Mouse (Mus musculus) layer of hippocampus, postnatal 25 days (tissue): ENCODE data around the gene Ptpn6. TPM values are rescaled to one million over a fixed set of nuclear protein-coding genes. Genes with fewer than 3 reads are reported as not detected.
A peak's percentile ranks its signal among the peaks of the same experiment; 100 is the strongest.
"Not testable (repeated sequence)": the region's sequence is repeated elsewhere in the genome, so short reads cannot be mapped to it uniquely, and the experiment has no call there.

Source experiments
- DNase-seq, 2 experiments: peaks; one replicate each; pipeline ENCODE4 v3.0.0; 2022; ENCODE audit warnings: mixed read lengths in 2 of 2, low spot score in 1 of 2; ENCODE audit errors: extremely low spot score in 1 of 2
- total RNA-seq, 2 experiments: library from RNA; stranded (reverse); gene quantifications; 2 replicates each; pipeline ENCODE4 v1.2.3; 2021

Gene Ptpn6
- total RNA-seq, 2 experiments from 2014 or later, result 2.9 to 4.0 TPM

DNA sequence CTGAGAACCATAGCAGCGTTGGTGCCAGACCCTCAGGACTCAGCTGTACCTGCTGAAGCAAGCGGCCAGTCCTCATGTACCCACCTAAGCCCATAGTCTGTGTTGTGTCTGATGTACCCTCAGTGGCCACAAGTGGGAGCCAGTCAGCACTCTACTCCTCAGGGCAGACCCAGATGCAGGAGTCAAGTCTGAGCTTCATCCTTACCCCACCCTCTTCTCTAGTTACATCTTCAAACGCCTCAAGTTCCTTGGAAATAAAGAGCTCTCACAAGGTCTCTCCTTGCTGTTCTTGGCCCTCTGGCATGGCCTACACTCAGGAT, 35.8 kb downstream of the Ptpn6 start:
- peak; percentile 54 to 74 for DNase-seq

GRCm38 (mm10) chr6:124702102-124702783, 36.3 kb downstream of the Ptpn6 start:
- no peak for DNase-seq

GRCm38 (mm10) chr6:124701338-124701737, 37.2 kb downstream of the Ptpn6 start:
- DNase-seq, result no peak

DNA sequence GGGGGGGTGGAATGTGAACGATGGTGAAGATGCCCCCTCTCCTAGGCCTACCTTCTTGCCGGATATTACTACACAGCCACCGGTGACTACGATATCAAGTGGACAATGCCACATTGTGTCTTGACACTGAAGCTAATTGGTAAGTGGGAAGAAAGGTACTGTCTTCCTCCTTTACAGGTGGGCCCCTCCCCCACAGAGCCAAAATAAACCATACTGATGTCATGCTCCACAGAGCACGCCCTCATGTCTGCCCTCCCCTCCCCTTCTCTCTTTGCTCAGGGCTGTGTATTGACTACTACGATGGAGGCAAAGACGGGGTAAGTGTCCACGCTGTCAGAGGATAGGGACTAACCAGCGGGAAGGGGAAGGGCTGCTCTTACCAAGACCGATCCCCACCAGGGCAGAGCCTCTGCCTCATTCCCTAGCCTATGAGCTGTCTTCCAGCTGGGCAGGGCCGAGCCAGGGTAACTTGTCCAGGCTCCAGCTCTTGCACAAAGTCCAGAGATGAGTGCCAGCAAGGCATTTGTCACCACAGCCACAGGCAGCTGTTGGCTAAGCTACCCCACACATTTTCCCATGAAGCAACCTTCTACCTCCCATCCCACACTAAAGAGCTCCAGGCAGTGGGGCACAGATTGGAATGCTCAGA, 38.4 kb downstream of the Ptpn6 start:
- no peak for DNase-seq

- no peak for DNase-seq
These were observed 39.1 kb downstream of the Ptpn6 start for GRCm38 (mm10) chr6:124699366-124699765.

DNA sequence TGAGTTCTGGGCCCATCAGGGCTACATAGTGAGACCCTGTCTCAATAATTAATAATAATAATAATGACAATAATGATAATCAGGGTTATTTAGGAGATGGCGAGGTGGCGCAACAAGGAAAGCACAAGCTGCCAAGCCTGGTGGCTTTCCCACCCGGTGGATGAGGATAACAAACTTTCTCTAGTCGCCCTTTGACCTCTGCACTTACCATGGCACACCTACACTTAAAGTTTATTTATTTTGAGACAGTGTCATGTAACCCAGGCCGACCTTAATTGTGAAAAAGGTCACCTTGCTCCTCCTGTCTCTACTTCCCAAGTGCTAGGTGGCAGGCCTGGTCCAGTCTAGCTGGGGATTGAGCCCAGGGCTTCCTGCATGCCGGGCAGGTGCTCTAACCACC, 39.8 kb downstream of the Ptpn6 start:
- no peak for DNase-seq

DNA sequence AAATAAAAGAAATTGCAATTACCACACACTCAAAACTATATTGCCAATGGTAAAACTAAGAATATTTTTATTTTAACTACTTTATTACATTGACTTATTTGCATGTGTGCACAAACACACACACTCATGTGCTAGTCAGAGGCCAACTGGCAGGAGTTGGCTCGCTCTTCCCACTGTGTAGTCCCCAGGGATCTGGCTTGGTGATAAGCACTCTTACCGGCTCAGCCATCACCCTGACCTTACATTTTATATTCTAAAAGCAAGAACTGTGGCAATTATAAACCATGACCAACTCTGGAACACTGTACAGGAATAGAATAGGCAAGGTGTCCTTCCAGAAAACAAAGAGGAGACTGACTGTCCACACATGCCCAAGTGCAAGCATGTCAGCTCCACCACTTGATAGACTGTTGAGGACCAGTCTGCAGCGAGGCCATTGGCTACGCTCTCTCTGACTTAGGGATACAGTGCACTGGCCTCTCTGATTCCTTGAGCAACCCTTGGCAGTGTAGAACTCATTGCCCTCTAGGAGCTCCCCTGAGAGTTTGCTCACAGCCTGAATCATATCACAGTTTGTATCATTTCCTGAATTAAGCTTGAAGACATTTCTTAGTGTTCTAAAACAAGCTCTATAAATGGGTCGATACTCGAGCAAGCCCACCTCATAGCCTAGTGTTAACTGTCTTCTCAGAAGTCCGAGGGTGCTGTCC, 41.9 kb downstream of the Ptpn6 start:
- no peak for DNase-seq

DNA sequence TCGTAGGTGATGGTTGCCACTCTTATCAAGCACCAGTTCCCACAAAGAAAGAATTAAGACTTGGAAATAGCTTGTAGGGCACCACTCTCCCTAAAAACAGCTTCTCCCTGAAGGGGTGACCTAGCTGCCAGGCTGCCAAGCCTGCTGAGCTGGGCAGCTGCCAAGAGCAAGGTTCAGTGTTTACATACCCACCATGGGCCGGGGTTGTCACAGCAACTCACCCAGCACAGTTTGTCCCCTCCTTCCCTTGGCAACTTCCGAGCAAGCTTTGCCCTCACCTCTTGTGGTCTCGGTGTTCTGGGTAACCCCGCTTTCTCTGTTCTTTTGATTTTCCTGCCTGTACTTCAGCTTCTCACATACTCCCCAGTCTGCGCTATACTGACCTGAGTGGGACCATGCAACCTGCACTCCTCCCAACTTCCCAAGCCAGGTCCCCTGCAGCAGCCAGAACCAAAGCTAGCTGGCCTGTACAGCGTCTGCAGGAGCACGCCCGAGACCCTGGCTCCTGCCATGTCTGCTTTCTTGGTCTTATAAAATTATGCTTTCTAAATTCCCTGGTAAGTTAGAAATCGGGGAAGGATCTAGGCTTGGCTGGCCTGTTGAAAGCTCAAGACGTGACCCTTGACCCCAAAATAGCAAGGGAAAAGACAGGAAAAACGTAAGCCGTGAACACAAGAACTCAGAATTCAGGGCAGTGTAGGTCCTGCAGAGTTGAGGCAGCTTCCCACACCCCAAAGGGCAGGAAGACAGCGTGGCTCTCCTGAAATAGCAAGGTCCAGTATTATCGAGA, 44.2 kb downstream of the Ptpn6 start:
- peak in 1 of 2 experiments; percentile 56 for DNase-seq

DNA sequence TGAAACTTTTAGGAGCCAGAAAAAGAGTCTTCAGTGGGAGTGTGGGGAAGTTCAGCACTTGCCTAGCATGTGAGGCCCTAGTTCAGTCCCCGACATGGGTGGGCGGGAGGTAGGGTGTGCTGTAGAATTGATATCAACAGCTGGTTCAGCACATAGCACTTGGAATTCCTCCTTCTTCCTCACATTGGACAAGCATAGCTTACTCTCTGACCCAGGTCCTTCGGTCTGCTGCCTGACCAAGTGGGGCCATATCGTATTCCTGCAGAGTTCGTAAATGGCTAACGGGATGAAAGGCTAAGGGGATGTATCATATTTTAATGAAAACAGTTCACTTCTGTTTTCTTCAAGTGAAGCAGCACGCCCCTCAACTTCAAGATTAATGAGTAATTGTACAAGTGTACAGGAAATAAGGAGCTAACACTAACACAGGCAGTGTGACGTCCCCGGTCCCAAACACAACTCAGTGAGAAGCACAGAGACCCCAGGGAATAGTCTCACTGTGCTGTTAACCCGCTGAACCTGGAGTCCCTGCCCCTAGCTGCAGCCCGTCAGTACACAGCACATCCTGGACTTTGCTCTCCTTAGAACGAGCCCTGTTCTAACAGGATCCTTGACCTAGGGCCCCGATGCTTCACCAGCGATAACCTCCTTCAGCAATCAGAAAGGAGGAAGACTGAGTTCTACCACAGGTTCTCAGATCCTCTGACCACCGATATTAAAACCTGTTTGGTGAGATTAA, 45.1 kb downstream of the Ptpn6 start:
- no peak for DNase-seq

GRCm38 (mm10) chr6:124690517-124690916, 48.0 kb downstream of the Ptpn6 start:
- no peak for DNase-seq

- no peak for DNase-seq
These were observed 49.5 kb downstream of the Ptpn6 start for GRCm38 (mm10) chr6:124689011-124689410.

GRCm38 (mm10) chr6:124688151-124688758, 50.3 kb downstream of the Ptpn6 start:
- no peak for DNase-seq

DNA sequence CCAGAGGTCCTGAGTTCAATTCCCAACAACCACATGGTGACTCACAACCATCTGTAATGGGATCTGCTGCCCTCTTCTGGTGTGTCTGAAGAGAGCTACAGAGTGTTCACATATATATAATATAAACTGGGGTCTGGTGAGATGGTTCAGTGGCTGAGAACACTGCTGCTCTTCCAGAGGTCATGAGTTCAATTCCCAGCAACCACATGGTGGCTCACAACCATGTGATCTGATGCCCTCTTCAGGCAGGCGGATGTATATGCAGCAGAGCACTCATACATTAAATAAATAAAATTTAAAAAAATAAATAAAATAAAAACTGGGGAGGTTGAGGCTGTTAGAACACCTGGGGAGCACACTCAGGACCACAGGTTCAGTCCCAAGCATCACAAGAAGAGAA, 51.9 kb downstream of the Ptpn6 start:
- DNase-seq, result not testable (repeated sequence)

GRCm38 (mm10) chr6:124685606-124686386, 52.7 kb downstream of the Ptpn6 start:
- no peak for DNase-seq

GRCm38 (mm10) chr6:124683591-124684417, 54.7 kb downstream of the Ptpn6 start:
- DNase-seq, result no peak

- not testable (repeated sequence) for DNase-seq
These were observed 56.2 kb downstream of the Ptpn6 start for GRCm38 (mm10) chr6:124682291-124682690.

GRCm38 (mm10) chr6:124679486-124679885, 59.0 kb downstream of the Ptpn6 start:
- no peak for DNase-seq

DNA sequence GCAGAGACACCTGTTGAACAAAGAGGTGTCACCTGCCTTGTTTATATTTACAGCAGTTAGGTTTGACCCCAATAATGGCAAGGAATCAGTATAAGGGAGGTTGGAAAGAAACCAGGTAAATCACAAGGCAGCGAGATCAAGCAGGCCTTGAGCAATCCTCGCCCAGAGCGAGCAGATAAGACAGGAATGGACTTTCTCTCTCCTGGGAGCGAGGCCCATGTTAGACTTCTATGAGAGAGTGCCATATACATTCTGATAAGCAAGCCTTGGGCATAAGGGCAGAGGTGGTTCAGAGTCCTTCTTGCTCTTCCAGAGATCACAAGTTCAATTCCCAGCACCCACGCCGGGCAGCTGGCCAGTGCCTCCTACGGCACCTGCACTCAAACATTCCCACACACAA, 59.7 kb downstream of the Ptpn6 start:
- no peak for DNase-seq
